Mouse (Mus musculus): ENCODE results near the gene Syce2.

The Syce2 gene

GRCm38 (mm10) chr8:84928456-84929306 is 56.8 kb downstream of the Syce2 start:
- no peak for DNase-seq (ENCODE audit: low read depth, low spot score)

GRCm38 (mm10) chr8:84930582-84930981 is 58.7 kb downstream of the Syce2 start:
- DNase-seq (ENCODE audit: low read depth, low spot score), result no peak

GRCm38 (mm10) chr8:84933767-84934559 is 62.1 kb downstream of the Syce2 start:
- no peak for DNase-seq (ENCODE audit: low read depth, low spot score)

GRCm38 (mm10) chr8:84934860-84935259 is 62.9 kb downstream of the Syce2 start:
- no peak for DNase-seq (ENCODE audit: low read depth, low spot score)

GRCm38 (mm10) chr8:84935489-84935888 is 63.6 kb downstream of the Syce2 start:
- DNase-seq (ENCODE audit: low read depth, low spot score), result no peak

- DNase-seq (ENCODE audit: low read depth, low spot score), result no peak
Observed at GRCm38 (mm10) chr8:84936041-84936961, 64.4 kb downstream of the Syce2 start.

GRCm38 (mm10) chr8:84936962-84937546 is 65.1 kb downstream of the Syce2 start, which contains the start of gene Mast1:
Gene Mast1 (minus strand): TSS chr8:84937359.
- no peak for DNase-seq (ENCODE audit: low read depth, low spot score)
